Mouse (Mus musculus): ENCODE measurements around the gene Xpa. TPM values are rescaled to one million over a fixed set of nuclear protein-coding genes. Genes with fewer than 3 reads are reported as not detected.

The Xpa gene
- polyA plus RNA-seq (2014; fragmentation: Nextera tagmentation; extraction: Ambion mirVana), result 32.1 and 34.0 TPM in 2 replicates

DNA sequence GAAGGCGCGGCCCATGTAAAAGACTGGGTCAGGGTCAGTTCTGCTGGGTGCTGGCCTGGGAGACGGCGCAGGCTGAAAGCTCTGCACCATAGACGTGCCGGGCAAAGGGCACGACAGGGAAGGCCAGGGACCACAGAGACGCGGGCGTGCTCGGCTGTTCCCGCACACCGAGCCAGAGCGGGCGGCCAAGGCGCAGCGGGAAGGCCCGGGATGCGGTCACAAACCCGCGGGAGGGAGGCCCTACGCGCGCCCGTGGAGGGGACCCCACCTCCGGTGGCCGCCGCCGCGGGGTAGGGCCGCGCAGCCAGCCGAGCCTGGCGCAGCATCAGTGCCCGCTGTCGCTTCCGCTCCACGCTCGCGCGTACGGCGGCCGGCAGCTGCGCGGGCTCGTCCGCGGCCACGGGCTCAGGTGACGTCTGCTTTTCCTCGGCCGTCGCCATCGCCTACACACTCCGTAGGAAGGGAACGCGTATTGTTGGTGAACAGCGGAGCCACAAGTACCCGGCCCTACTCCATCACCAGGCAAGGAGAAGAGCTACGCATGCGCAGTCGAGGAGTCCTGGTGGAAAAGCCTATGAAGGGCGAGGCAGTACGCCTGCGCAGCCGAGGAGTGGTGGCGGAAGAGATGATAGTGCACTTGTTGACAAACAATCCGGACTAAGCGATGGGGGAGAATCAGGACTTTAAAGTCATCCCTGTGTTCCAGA is at the start of gene Xpa:
Gene Xpa (minus strand): TSS at position 531 of the 707 bp plus-strand sequence.
- H3K27me3 ChIP-seq (replicated peaks; ENCODE audit: control insufficient read depth, insufficient read depth, low read length), result no peaks in the 10 kb centered on the region; the same call in 1 of the 2 replicates
- peak within 1 kb of the TSS; percentile 96 for H3K9ac ChIP-seq (ENCODE audit: low read length)
- ATAC-seq (peak; percentile 98), DNase-seq (ENCODE audit: low spot score) (peak; percentile 99)
- H3K4me1 ChIP-seq (ENCODE audit: control insufficient read depth, insufficient read depth, low read length), result peaks cover 13% of the 10 kb centered on the region
- H3K36me3 ChIP-seq (ENCODE audit: control insufficient read depth, insufficient read depth, low read length), result 0 out of 2 replicates have a peak, but pooled peaks cover 4% of the 10 kb centered on the region
- H3K4me3 ChIP-seq (ENCODE audit: low read depth, low read length), result peak within 1 kb of the TSS; percentile 84
- WGBS, result under 1% methylated on average over 70 of the region's 70 CpGs
- H3K27ac ChIP-seq (ENCODE audit: low read depth, low read length), result peak within 1 kb of the TSS; percentile 93
- H3K9me3 ChIP-seq (replicated peaks; ENCODE audit: control insufficient read depth, low read length), result no peaks in the 10 kb centered on the region
- H3K4me2 ChIP-seq (ENCODE audit: low read length), result peak within 1 kb of the TSS; percentile 81

DNA sequence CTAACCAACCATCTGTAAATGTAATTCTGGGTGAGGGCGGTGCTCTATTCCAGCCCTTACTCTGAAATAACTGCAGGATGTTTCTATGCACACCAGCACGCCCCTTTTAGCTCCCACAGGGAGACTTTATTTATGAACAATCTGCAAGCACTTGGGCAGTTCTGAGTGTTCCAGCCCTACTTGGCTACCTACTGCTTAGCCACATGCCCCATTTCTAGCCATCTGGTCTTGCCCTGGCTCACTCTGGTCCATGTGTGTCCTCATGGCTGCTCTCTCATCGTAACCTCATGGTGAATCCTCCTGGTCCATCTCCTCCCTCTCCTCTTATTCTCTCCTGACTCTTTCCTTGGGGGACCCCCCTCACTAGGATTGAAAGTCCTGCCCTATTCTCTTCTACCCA is 39.8 kb upstream of the Xpa start:
- no peak overlapping the region for H3K4me3 ChIP-seq (ENCODE audit: low read depth, low read length)
- 87% methylated on average over 3 of the region's 3 CpGs for WGBS
- DNase-seq (ENCODE audit: low spot score), result no peak
- H3K4me2 ChIP-seq (ENCODE audit: low read length), result no peak overlapping the region
- no peaks in the 10 kb centered on the region for H3K27me3 ChIP-seq (replicated peaks; ENCODE audit: control insufficient read depth, insufficient read depth, low read length)
- H3K27ac ChIP-seq (ENCODE audit: low read depth, low read length), result no peak overlapping the region
- H3K9me3 ChIP-seq (replicated peaks; ENCODE audit: control insufficient read depth, low read length), result no peaks in the 10 kb centered on the region
- no peak for ATAC-seq
- no peaks in the 10 kb centered on the region for H3K4me1 ChIP-seq (ENCODE audit: control insufficient read depth, insufficient read depth, low read length)
- H3K9ac ChIP-seq (ENCODE audit: low read length), result no peak overlapping the region
- H3K36me3 ChIP-seq (ENCODE audit: control insufficient read depth, insufficient read depth, low read length), result no peaks in the 10 kb centered on the region

DNA sequence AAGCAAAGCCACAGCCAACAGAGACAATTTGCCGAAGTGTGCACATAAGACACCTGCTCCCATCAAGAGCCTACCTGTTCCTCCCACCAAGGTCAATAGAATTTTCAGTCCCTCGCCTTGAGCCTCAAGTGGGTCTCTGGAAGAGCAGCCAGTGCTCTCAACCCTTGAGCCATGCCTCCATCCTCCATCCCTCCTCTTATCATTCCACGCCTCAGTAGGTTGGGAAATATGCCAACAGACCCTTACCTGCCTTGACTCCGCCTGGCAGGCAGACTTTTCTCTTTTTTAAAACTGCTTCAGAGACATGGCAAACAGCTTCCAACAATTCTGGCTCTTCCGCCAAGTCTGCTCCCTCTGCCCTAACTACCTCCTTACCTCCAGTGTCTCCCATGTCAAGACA is 38.6 kb upstream of the Xpa start:
- ATAC-seq (no peak), DNase-seq (ENCODE audit: low spot score) (no peak)
- no peaks in the 10 kb centered on the region for H3K36me3 ChIP-seq (ENCODE audit: control insufficient read depth, insufficient read depth, low read length)
- no peaks in the 10 kb centered on the region for H3K9me3 ChIP-seq (replicated peaks; ENCODE audit: control insufficient read depth, low read length)
- H3K9ac ChIP-seq (ENCODE audit: low read length), result no peak overlapping the region
- no peaks in the 10 kb centered on the region for H3K27me3 ChIP-seq (replicated peaks; ENCODE audit: control insufficient read depth, insufficient read depth, low read length)
- no peak overlapping the region for H3K4me3 ChIP-seq (ENCODE audit: low read depth, low read length)
- H3K4me2 ChIP-seq (ENCODE audit: low read length), result no peak overlapping the region
- H3K27ac ChIP-seq (ENCODE audit: low read depth, low read length), result no peak overlapping the region
- 92% methylated on average over 5 of the region's 5 CpGs for WGBS
- no peaks in the 10 kb centered on the region for H3K4me1 ChIP-seq (ENCODE audit: control insufficient read depth, insufficient read depth, low read length)

DNA sequence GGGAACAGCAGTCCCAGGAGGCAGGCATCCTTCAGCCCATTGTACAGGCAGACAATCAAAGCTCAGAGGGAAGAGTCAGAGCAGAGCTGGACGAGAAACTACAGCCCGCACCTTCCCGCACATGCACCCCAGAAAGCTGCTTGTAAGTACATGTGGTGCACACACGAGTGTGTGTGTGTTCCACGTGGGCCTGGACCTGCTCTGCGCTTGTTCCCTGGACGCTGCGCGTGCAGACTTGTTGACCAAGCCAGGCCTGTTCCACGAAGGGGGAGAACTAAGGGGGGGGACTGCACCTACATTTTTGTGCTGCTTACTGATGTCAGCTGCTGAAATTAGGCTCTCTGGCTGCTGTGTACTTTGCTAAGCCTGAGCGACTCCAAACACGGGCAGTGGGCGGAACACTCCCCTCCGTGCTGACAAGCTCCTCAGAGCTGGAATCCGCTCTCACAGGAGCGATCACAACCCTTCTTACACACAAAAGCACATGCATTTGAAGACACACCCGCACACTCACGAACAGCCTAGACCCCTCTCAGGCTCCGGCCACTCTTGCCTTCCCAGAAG is 30.9 kb upstream of the Xpa start:
- Histone ChIP-seq H3K9me3 (replicated peaks; ENCODE audit: control insufficient read depth, low read length) (no peaks in the 10 kb centered on the region), H3K9ac (ENCODE audit: low read length) (no peak overlapping the region), H3K27me3 (replicated peaks; ENCODE audit: control insufficient read depth, insufficient read depth, low read length) (no peaks in the 10 kb centered on the region), H3K4me2 (ENCODE audit: low read length) (no peak overlapping the region), H3K27ac (ENCODE audit: low read depth, low read length) (no peak overlapping the region), H3K4me3 (ENCODE audit: low read depth, low read length) (no peak overlapping the region), H3K4me1 (ENCODE audit: control insufficient read depth, insufficient read depth, low read length) (no peaks in the 10 kb centered on the region), H3K36me3 (ENCODE audit: control insufficient read depth, insufficient read depth, low read length) (no peaks in the 10 kb centered on the region)
- ATAC-seq (no peak), DNase-seq (ENCODE audit: low spot score) (no peak)
- 48% methylated on average over 19 of the region's 19 CpGs for WGBS

DNA sequence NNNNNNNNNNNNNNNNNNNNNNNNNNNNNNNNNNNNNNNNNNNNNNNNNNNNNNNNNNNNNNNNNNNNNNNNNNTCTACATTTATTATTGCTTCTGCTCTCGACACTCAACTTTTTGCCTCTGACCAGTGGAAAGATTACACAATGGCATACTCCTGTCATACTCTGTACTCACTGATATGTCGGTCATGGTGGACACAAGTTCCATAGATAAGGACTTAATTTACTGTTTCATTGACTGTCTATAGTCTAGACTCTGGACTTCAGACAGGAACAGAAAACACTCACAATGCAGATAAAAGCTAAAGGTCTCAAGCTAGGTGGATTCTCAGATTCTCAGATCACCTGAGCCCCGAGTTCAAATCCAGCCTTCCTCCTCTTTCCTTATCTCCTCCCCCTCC is 25.0 kb upstream of the Xpa start:
- Histone ChIP-seq H3K27me3 (replicated peaks; ENCODE audit: control insufficient read depth, insufficient read depth, low read length) (no peaks in the 10 kb centered on the region), H3K27ac (ENCODE audit: low read depth, low read length) (no peak overlapping the region), H3K36me3 (ENCODE audit: control insufficient read depth, insufficient read depth, low read length) (no peaks in the 10 kb centered on the region), H3K4me3 (ENCODE audit: low read depth, low read length) (no peak overlapping the region), H3K9me3 (replicated peaks; ENCODE audit: control insufficient read depth, low read length) (no peaks in the 10 kb centered on the region), H3K4me1 (ENCODE audit: control insufficient read depth, insufficient read depth, low read length) (no peaks in the 10 kb centered on the region), H3K4me2 (ENCODE audit: low read length) (no peak overlapping the region), H3K9ac (ENCODE audit: low read length) (no peak overlapping the region)
- DNase-seq (ENCODE audit: low spot score) (no peak), ATAC-seq (no peak)
- WGBS, result 85% methylated on average over 3 of the region's 3 CpGs

DNA sequence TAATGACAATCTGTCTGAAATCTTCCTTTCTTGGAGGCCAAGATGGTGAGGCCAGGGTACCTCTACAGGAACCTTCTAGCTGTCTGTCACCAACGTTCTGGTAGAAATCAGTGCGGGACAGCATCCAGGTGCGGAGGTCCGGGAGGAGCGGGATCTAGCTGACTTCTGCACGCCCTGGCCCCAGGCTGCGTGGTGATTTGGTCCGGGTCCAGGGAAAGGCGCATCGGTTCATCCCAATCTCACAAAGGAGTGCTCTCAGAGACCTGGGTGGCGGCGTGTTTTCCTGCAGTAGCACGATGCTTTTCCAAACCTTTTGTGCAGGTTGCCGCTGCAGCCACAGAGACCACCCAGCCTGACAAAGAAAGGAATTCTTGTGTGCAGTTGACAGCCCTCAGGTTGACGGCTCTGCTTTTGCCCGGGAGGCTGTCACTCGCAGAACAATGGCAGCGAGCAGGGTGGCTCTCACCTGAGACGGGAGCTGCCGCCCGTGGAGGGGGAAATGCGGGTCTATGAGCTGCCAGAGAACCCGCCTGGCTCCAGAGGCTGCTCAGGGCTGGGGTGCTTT is 6.5 kb upstream of the Xpa start:
- peak overlapping the region; percentile 65; the same call in 1 of the 2 replicates for H3K27ac ChIP-seq (ENCODE audit: low read depth, low read length)
- peak; percentile 27 for DNase-seq (ENCODE audit: low spot score)
- no peaks in the 10 kb centered on the region for H3K36me3 ChIP-seq (ENCODE audit: control insufficient read depth, insufficient read depth, low read length)
- peak overlapping the region; percentile 49 for H3K4me2 ChIP-seq (ENCODE audit: low read length)
- peak; percentile 49 for ATAC-seq
- WGBS, result 3% methylated on average over 23 of the region's 23 CpGs
- H3K4me3 ChIP-seq (ENCODE audit: low read depth, low read length), result peak overlapping the region; percentile 21
- no peaks in the 10 kb centered on the region; the same call in 1 of the 2 replicates for H3K27me3 ChIP-seq (replicated peaks; ENCODE audit: control insufficient read depth, insufficient read depth, low read length)
- H3K4me1 ChIP-seq (ENCODE audit: control insufficient read depth, insufficient read depth, low read length), result no peaks in the 10 kb centered on the region
- no peaks in the 10 kb centered on the region for H3K9me3 ChIP-seq (replicated peaks; ENCODE audit: control insufficient read depth, low read length)
- peak overlapping the region; percentile 45 for H3K9ac ChIP-seq (ENCODE audit: low read length)

DNA sequence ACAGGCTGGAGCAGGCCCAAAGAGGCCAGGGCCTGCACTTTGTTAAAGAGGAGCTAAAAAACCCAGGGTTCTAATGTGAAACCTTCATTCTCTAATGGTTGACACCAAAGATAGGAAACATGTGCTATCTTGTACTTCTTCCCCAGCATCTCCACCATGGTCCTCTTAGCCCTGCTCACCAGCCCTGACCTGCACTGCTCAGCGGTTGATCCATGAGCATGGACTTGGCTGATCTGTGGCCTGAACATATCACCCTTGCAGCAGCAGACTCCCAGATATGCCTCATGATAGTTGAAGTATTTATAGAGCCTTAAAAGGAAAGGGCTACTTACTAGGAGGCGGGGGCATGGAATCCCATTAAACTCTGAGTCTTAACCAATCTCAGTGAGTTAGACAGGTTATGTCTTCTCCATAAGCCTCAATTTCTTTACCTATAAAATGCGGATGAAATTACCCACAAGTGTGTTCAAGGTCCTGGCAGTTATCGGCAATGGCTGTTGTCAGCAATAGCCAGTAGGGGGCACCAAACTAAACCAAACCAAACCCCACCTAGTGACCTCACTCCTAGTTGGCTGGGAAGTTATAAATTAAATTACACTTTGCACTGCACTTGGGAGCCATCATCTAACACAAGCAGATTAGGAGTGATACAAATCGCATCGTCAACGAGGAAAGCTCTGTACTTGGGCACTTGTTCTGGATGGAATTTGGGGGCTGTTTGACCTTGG is 5.9 kb upstream of the Xpa start:
- Histone ChIP-seq H3K9ac (ENCODE audit: low read length) (no peak overlapping the region), H3K9me3 (replicated peaks; ENCODE audit: control insufficient read depth, low read length) (no peaks in the 10 kb centered on the region), H3K4me1 (ENCODE audit: control insufficient read depth, insufficient read depth, low read length) (no peaks in the 10 kb centered on the region), H3K27me3 (replicated peaks; ENCODE audit: control insufficient read depth, insufficient read depth, low read length) (no peaks in the 10 kb centered on the region; the same call in 1 of the 2 replicates), H3K4me3 (ENCODE audit: low read depth, low read length) (peak overlapping the region; percentile 21), H3K27ac (ENCODE audit: low read depth, low read length) (no peak overlapping the region), H3K4me2 (ENCODE audit: low read length) (peak overlapping the region; percentile 49), H3K36me3 (ENCODE audit: control insufficient read depth, insufficient read depth, low read length) (no peaks in the 10 kb centered on the region)
- WGBS, result 14% methylated on average over 7 of the region's 7 CpGs
- DNase-seq (ENCODE audit: low spot score) (peak; percentile 92), ATAC-seq (peak; percentile 75)

DNA sequence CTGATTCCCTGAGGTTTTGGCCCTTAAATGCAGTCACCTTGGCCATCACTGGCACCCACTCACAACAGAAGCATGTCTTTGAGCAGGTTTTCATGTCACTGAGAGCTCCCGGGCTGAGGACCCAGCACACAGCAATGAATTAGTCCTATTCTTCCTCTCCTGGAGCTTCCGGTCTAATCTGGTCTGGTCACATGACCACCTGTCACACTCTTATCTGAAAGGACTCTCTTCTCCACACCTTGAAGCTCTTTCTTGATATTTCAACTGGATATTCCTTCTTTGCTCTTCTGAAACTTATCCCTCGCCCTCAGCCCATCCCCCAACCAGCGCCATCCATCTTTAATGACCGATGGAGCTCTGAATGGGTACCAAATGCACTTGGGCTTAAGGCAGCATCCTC is 2.0 kb upstream of the Xpa start:
- Histone ChIP-seq H3K36me3 (ENCODE audit: control insufficient read depth, insufficient read depth, low read length) (no peaks in the 10 kb centered on the region), H3K4me2 (ENCODE audit: low read length) (no peak overlapping the region), H3K4me1 (ENCODE audit: control insufficient read depth, insufficient read depth, low read length) (peaks cover 13% of the 10 kb centered on the region), H3K27me3 (replicated peaks; ENCODE audit: control insufficient read depth, insufficient read depth, low read length) (no peaks in the 10 kb centered on the region; the same call in 1 of the 2 replicates), H3K4me3 (ENCODE audit: low read depth, low read length) (no peak overlapping the region), H3K9me3 (replicated peaks; ENCODE audit: control insufficient read depth, low read length) (no peaks in the 10 kb centered on the region), H3K27ac (ENCODE audit: low read depth, low read length) (no peak overlapping the region), H3K9ac (ENCODE audit: low read length) (no peak overlapping the region)
- no peak for DNase-seq (ENCODE audit: low spot score)
- no peak for ATAC-seq
- WGBS, result 64% methylated on average over 5 of the region's 5 CpGs

All from forebrain, embryonic 14.5 days (tissue).